Mouse (Mus musculus) testis, adult 2 months (tissue): Measurements from ENCODE around the gene Stpg4. TPM values are rescaled to one million over a fixed set of nuclear protein-coding genes. Genes with fewer than 3 reads are reported as not detected.

ENCODE experiments used
- H3K27ac ChIP-seq: fragments of 200-500 bp; 2 replicates; pipeline ENCODE4 v1.5.1; 2012; ENCODE audit warnings: low read depth, low read length; ENCODE audit not compliant: control insufficient read depth, insufficient read depth
- H3K27me3 ChIP-seq: fragments of 200-500 bp; 2 replicates; pipeline ENCODE4 v1.6.1; 2012; ENCODE audit warnings: mild to moderate bottlenecking, low read length, moderate library complexity; ENCODE audit not compliant: control insufficient read depth, insufficient read depth
- H3K36me3 ChIP-seq: fragments of 200-500 bp; 2 replicates; pipeline ENCODE4 v1.6.1; 2012; ENCODE audit warnings: mild to moderate bottlenecking, low read length; ENCODE audit not compliant: control insufficient read depth, insufficient read depth
- H3K4me1 ChIP-seq: fragments of 200-500 bp; 2 replicates; pipeline ENCODE4 v1.6.1; 2012; ENCODE audit warnings: low read length; ENCODE audit not compliant: control insufficient read depth, insufficient read depth
- H3K4me3 ChIP-seq: fragments of 200-500 bp; 2 replicates; pipeline ENCODE4 v1.5.1; 2012; ENCODE audit warnings: low read depth, mild to moderate bottlenecking, low read length, moderate library complexity, mixed read lengths; ENCODE audit not compliant: control insufficient read depth
- CTCF ChIP-seq: fragments of 200-500 bp; IDR thresholded peaks from 2 replicates; pipeline ENCODE4 v1.5.1; 2012; ENCODE audit warnings: low read depth, mild to moderate bottlenecking, inconsistent platforms, low read length, moderate library complexity; ENCODE audit not compliant: control insufficient read depth, insufficient read depth, insufficient replicate concordance
- POLR2A ChIP-seq: fragments of 200-500 bp; IDR thresholded peaks from 2 replicates; pipeline ENCODE4 v1.6.1; 2012; ENCODE audit warnings: low read depth, mild to moderate bottlenecking, inconsistent platforms, low read length, moderate library complexity; ENCODE audit not compliant: control insufficient read depth
- polyA plus RNA-seq: library from polyadenylated mRNA; depleted of rRNA; stranded (reverse); fragments of >200 nt; gene quantifications from 2 replicates; pipeline ENCODE4 v1.2.3, GENCODE M21; 2012

The Stpg4 gene
- polyA plus RNA-seq, 1 experiment: 382 TPM

DNA sequence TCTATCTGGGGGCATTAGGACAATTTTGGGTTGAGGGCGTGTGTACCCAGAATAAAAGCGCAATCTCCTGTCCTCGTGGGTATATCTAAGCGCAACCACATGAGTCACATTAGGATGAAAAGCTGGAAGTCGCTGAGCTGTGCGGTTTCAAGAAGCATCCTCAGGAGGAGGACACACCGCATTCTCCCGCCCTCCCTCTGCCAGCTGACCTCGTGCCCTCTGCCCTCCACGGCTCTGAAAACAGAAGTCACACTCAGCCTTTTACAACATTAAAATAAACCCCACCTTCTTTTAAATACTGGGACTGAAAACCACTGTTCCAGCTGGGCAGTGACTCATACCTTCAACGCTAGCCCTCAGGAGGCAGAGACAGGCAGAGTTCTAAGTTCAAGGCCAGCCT, 30.5 kb downstream of the Stpg4 start:
- H3K4me3 ChIP-seq: no peak overlapping the region
- TF ChIP-seq CTCF (no peak), POLR2A (no peak)
- H3K27ac ChIP-seq: no peak overlapping the region
- H3K27me3 ChIP-seq: no peaks in the 10 kb centered on the region
- H3K36me3 ChIP-seq: no peaks in the 10 kb centered on the region; the same call in 1 of the 2 replicates
- no peaks in the 10 kb centered on the region; the same call in 1 of the 2 replicates for H3K4me1 ChIP-seq

- no peak overlapping the region for H3K4me3 ChIP-seq
- TF ChIP-seq CTCF: no peak
- no peak for TF ChIP-seq POLR2A
- no peak overlapping the region for H3K27ac ChIP-seq
- H3K4me1 ChIP-seq: no peaks in the 10 kb centered on the region; the same call in 1 of the 2 replicates
- H3K27me3 ChIP-seq: no peaks in the 10 kb centered on the region
- no peaks in the 10 kb centered on the region; the same call in 1 of the 2 replicates for H3K36me3 ChIP-seq
Measured at GRCm38 (mm10) chr17:87391242-87391641, 36.3 kb downstream of the Stpg4 start.

GRCm38 (mm10) chr17:87387068-87387467, 40.5 kb downstream of the Stpg4 start:
- no peaks in the 10 kb centered on the region for H3K4me1 ChIP-seq
- H3K4me3 ChIP-seq: no peak overlapping the region
- no peaks in the 10 kb centered on the region for H3K27me3 ChIP-seq
- H3K27ac ChIP-seq: no peak overlapping the region
- TF ChIP-seq CTCF: no peak
- no peaks in the 10 kb centered on the region for H3K36me3 ChIP-seq

DNA sequence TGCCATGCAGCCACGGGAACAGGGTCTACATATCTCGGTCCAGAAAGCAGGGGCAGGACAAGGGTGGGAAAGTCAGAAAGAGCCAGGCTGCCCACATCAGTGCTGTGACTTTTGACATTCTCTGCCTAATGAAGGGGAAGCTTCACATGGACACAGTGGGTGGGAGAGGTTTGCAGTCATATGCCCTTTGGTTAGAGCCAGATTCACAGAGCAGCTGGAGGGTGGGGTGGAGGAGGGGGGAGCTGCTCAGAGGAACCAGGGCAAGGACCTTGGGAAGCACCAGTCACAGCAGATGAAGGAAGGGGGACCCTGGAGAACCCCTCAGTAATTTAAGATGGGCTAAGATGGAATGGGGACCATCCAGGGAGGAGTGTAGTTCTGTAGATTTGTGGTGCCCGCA, 41.7 kb downstream of the Stpg4 start:
- no peak overlapping the region for H3K27ac ChIP-seq
- H3K27me3 ChIP-seq: no peaks in the 10 kb centered on the region
- no peak overlapping the region for H3K4me3 ChIP-seq
- no peaks in the 10 kb centered on the region for H3K36me3 ChIP-seq
- H3K4me1 ChIP-seq: no peaks in the 10 kb centered on the region
- TF ChIP-seq CTCF: no peak
- no peak for TF ChIP-seq POLR2A

- Histone ChIP-seq H3K4me3 (no peak overlapping the region), H3K36me3 (no peaks in the 10 kb centered on the region), H3K27me3 (no peaks in the 10 kb centered on the region), H3K27ac (no peak overlapping the region), H3K4me1 (peaks cover 17% of the 10 kb centered on the region)
- no peak for TF ChIP-seq POLR2A
- TF ChIP-seq CTCF: no peak
Measured at GRCm38 (mm10) chr17:87380681-87381080, 46.9 kb downstream of the Stpg4 start.

DNA sequence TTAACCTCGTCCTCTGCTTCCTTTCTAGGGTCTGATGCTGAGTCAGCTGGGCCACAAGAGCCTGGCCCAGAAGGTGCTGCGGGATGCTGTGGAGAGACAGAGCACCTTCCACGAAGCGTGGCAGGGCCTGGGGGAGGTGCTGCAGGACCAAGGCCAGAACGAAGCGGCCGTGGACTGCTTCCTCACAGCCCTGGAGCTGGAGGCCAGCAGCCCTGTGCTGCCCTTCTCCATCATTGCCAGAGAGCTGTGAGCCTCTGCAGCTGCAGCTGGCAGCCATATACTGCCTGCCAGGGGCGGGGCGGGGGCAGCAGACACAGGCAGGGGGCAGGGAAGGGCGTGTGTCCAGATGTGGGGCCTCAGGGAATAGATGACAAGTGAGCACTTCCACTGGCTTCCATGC, 47.7 kb downstream of the Stpg4 start:
- Histone ChIP-seq H3K4me1 (peaks cover 19% of the 10 kb centered on the region), H3K27ac (no peak overlapping the region), H3K4me3 (no peak overlapping the region), H3K36me3 (no peaks in the 10 kb centered on the region), H3K27me3 (no peaks in the 10 kb centered on the region)
- TF ChIP-seq CTCF (no peak), POLR2A (no peak)

- Histone ChIP-seq H3K27ac (no peak overlapping the region), H3K4me1 (peaks cover 19% of the 10 kb centered on the region), H3K27me3 (no peaks in the 10 kb centered on the region), H3K4me3 (no peak overlapping the region), H3K36me3 (no peaks in the 10 kb centered on the region)
- no peak for TF ChIP-seq CTCF
- TF ChIP-seq POLR2A: no peak
Measured at GRCm38 (mm10) chr17:87379160-87379624, 48.3 kb downstream of the Stpg4 start.
